Mouse (Mus musculus): ENCODE results near the gene Mettl23. TPM values are rescaled to one million over a fixed set of nuclear protein-coding genes. Genes with fewer than 3 reads are reported as not detected.
"Not testable (repeated sequence)": the region's sequence is repeated elsewhere in the genome, so short reads cannot be mapped to it uniquely, and the experiment has no call there.

The Mettl23 gene
- polyA plus RNA-seq, 2 experiments from 2014 or later: 161 to 189 TPM

DNA sequence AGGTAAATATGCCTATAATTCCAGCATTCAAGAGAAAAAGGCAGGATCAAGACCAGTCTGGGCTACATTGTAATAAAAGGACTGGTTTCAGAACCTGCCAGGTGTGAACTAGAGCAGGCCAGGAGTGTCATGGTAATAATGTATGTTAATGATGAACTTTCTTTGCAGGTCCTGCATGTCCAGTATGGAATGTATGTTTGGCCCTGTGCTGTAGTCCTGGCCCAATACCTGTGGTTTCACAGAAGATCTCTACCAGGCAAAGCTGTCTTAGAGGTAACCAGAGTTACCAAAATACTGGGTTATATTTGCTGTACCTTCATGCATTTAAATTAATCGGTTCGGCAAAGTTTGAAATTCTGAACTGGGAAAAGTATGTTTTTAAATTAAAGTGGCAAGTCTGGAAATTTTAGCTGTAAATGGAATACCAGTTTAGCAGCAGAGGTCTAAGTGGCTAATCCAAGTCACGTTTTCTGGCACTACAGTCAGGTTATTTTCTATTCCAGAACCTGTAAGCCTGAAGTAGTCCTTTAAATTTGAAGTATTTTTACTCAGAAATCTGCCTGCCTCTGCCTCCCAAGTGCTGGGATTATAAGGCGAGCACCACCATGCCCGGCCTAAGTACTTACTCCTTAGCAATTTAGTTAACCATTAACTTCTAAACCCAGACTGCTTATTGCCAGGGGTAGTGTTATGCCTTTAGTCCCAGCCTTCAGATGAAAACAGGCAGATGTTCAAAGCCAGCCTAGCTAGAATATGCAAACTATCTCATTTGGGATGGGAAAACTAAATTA lies 5.2 kb downstream of the Mettl23 start:
- no peak for ATAC-seq

DNA sequence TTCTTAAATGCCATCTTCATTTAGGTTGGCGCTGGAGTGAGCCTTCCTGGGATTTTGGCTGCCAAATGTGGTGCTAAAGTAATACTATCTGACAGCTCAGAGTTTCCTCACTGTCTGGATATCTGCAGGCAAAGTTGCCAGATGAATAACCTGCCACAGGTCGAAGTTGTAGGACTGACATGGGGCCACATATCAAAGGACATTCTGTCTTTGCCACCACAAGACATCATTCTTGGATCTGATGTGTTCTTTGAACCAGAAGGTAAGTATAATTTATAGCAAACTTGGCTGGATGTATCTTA lies 5.8 kb downstream of the Mettl23 start:
- ATAC-seq: not testable (repeated sequence)

DNA sequence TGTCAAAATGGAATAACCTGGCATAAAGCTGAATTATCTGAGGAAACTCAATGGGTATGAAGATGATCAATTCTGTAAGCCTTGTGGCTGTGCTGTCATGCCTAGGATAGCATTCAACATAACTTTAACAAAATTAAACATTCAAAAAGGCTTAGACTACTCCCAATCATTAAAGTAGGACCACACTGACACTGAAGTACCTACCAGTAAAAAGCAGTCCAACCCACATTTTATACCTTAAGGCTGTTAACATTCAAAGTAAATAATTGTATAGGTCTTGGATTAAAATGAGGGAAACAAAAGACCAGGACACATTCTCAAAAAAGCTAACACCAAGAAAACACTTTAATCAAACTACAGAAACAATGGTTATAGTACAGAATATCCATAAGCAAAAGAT lies 6.5 kb downstream of the Mettl23 start:
- ATAC-seq: no peak

DNA sequence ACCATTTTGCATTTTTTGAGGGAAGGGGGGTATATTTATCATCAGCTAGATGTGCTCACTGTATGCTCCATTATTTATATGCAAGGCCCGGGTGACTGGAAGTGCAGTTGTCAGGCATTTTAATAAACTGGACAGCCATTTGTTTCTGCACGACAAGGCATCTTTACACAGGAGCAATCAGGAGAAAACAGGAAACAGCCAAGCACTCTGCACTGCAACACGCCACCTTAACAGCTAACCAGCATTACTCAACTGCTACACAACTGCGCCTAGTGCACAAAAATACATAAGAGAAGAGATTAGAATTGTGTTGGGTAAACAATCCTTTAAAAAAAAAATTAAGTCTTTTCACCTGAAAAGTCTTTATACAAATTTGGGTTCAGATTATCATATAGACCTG lies 7.0 kb downstream of the Mettl23 start:
- ATAC-seq: no peak

DNA sequence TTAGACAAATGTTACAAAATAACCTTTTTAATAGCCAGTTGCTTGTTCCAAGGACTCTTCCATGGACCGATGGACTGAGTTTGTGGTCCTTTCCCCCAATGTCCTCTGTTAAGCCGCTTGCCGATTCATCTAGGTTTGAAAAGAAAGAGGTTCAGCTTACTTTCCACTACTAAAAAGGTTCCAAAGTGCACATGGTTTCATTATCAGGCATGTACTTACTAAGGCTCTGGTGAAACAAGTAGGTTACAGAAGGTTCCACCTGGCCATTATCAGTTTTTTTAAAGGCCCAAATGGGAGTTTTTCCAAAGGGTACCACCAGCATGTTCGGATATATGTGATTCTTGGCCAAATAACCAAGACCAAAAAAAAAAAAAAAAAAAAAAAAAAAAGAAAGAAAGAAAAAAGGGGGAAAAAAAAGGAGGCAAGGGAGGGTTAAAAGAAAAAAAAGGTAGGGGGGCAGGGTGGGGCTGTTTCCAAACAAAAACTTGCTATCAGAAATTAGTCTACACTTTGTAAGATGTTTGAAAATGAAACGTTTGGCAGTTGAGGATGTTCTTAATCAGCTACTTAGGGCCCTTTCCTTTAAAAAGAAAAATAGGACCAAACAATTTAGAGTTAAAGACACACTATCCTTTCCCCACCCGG lies 7.9 kb downstream of the Mettl23 start:
- no peak for ATAC-seq

DNA sequence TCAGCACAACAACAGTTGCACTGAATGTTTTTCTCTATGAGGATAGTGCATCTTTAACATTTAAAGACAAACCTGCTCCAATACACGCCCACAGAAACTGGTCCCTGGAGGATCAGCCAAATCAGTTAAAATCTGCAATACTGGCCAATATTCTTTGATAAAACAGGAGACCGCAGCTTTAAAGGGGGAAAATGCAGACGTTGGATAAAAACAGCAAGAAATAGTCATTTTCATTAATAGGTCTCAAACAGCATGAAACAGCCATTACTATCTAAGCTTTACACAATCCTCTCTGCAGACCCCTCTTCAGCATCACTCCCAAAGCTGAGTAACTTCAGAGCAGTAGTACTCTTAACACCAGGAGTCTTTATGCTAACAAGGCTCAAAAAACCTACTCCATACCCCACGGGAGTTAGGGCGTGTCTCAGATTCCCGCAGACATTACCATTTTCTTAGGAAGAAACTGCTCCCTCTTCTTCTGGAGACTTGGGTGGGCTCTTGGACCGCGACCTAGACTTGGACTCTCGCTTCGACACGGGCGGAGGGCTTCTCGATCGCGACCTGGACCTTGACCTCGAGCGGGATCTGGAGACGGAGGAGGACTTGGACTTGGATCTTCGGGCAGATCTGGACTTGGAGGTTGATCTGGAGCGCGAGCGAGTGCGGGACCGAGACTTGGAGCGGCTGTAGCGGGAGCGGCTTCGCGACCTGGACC lies 8.7 kb downstream of the Mettl23 start:
- no peak for ATAC-seq

GRCm38 (mm10) chr11:116852291-116852890 lies 9.3 kb downstream of the Mettl23 start, which contains the start of gene Mfsd11:
Gene Mfsd11, plus strand, starts transcription at chr11:116852440.
- peak; percentile 47 for ATAC-seq

GRCm38 (mm10) chr11:116852891-116853511 lies 9.9 kb downstream of the Mettl23 start, which contains the start of gene Srsf2:
Gene Srsf2, minus strand, starts transcription at chr11:116853094.
- peak; percentile 73 for ATAC-seq

DNA sequence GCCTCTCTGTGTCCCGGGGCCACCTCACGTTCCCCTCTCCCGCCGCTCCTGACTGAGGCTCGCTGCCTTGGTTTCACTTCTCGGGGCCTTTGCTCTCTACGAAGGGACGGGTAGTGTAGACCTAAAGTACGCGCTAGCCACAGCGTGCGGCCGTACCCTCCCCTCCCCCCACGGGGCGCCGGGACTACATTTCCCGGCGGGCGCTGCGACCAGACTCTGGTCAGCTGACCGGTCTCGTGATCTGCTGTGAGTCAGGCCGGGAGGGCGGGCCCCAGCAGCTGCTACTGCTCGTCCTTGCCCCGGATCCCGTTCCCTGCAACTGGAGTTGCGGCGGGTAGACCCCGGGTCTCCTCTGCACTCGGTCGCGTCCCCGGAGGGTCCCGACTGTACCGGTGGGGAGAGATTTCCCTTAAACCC lies 10.4 kb downstream of the Mettl23 start:
- ATAC-seq: peak; percentile 74

- no peak for ATAC-seq
These were observed 11.2 kb downstream of the Mettl23 start for GRCm38 (mm10) chr11:116854279-116854678.

GRCm38 (mm10) chr11:116857183-116857850 lies 14.2 kb downstream of the Mettl23 start:
- no peak for ATAC-seq

GRCm38 (mm10) chr11:116864444-116864843 lies 21.4 kb downstream of the Mettl23 start:
- ATAC-seq: no peak

DNA sequence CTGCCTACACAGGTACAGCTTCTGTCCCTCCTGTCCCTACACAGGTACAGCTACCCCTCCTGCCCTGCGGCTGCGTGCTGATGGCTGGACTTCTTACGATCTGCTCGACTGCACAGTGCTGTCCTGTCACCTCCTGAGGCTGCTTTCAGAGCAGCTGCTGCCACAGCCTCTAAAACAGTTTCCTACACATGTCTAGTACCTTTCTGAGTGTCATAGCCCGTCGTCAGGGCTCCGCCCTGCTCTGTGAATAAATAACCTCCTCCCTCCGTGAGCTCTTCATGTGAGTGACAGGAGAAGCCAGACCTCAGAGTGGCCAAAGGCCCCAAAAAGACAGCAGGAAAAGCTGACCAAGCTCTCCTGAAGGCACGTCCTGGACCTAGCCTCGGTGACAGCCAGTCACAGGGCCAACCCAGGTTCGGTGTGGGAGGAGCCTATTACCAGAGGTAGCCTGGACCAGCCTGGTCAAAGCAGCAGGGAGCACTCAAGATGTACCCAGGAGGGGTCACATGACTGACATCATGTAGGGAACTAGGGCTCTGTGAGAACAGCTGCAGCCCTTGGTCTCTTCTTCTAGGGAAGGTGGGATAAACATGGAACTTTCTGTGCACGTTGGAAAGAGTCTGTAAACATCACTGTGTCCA lies 23.0 kb downstream of the Mettl23 start:
- ATAC-seq: no peak

- ATAC-seq: no peak
These were observed 25.1 kb downstream of the Mettl23 start for GRCm38 (mm10) chr11:116868129-116868528.

- no peak for ATAC-seq
These were observed 26.1 kb downstream of the Mettl23 start for GRCm38 (mm10) chr11:116869223-116869622.

DNA sequence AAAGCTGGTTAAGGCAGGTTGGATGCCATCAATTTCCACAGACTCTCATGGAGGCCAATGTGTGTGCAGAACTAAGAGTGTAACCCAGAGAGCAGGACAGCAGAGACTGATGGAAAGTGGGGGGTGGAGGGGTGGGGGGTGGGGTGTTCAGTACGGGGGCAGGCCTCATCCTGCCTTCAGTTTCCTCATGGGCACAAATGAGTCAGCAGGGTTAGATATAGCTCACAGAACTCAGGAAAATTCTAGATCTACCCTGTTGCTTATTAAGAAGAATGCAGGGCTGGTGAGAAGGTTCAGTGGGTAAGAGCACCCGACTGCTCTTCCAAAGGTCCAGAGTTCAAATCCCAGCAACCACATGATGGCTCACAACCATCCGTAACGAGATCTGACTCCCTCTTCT lies 26.6 kb downstream of the Mettl23 start:
- ATAC-seq: no peak

- no peak for ATAC-seq
These were observed 28.5 kb downstream of the Mettl23 start for GRCm38 (mm10) chr11:116871538-116871937.

GRCm38 (mm10) chr11:116873987-116874386 lies 30.9 kb downstream of the Mettl23 start:
- ATAC-seq: no peak

GRCm38 (mm10) chr11:116878454-116878853 lies 35.4 kb downstream of the Mettl23 start:
- ATAC-seq: no peak

DNA sequence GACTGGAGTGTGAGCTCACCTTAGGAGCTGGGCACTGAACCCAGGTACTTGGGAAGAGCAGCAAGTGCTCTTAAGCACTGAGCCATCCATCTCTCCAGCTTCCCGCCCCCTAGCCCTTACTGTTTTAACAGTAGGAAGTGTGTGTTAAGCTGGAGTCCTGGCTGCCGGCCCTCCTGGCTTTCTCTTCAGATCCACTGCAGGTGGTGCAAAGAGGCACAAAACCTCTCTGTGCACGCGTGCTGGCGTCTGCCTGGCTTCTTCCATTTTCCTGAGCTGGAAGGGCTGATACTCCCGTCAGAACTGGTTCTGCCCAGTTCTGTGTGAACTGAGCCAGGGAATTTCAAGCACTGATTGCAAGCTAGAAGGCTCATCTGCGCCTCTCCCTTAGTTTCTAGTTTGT lies 37.8 kb downstream of the Mettl23 start:
- ATAC-seq: no peak

GRCm38 (mm10) chr11:116881440-116881839 lies 38.4 kb downstream of the Mettl23 start:
- no peak for ATAC-seq

- ATAC-seq: no peak
These were observed 39.4 kb downstream of the Mettl23 start for GRCm38 (mm10) chr11:116882446-116882845.
